Mouse (Mus musculus) layer of hippocampus, postnatal 14 days (tissue): ENCODE data around the gene Sdhc. TPM values are rescaled to one million over a fixed set of nuclear protein-coding genes. Genes with fewer than 3 reads are reported as not detected.

Experiments
- DNase-seq, 2 experiments: peaks; one replicate each; pipeline ENCODE4 v3.0.0; 2021 to 2022; ENCODE audit warnings: low spot score in 2 of 2, mixed read lengths in 1 of 2
- long read RNA-seq, 2 experiments: library from polyadenylated mRNA; stranded (forward); transcript quantifications; one replicate each; pipeline ENCODE4 v2.0.0; 2021
- total RNA-seq, 2 experiments: library from RNA; stranded (reverse); gene quantifications; 2 replicates each; pipeline ENCODE4 v1.2.3; 2021

Gene Sdhc
- total RNA-seq, result 100 to 1,000 TPM; 196 to 214 TPM
- long read RNA-seq, experiment 1, transcript Sdhc-202 (6 exons, 3,171 nt), result major isoform, 19 of 24 reads
- long read RNA-seq, experiment 1, partial matches to known transcripts, result 4 of 24 reads
- long read RNA-seq, experiment 1, other reads (novel, unspliced or antisense), result 1 of 24 reads
- long read RNA-seq, experiment 2, transcript Sdhc-202 (6 exons, 3,171 nt), result major isoform, 37 of 50 reads
- long read RNA-seq, experiment 2, partial matches to known transcripts, result 8 of 50 reads
- long read RNA-seq, experiment 2, other reads (novel, unspliced or antisense), result 5 of 50 reads

DNA sequence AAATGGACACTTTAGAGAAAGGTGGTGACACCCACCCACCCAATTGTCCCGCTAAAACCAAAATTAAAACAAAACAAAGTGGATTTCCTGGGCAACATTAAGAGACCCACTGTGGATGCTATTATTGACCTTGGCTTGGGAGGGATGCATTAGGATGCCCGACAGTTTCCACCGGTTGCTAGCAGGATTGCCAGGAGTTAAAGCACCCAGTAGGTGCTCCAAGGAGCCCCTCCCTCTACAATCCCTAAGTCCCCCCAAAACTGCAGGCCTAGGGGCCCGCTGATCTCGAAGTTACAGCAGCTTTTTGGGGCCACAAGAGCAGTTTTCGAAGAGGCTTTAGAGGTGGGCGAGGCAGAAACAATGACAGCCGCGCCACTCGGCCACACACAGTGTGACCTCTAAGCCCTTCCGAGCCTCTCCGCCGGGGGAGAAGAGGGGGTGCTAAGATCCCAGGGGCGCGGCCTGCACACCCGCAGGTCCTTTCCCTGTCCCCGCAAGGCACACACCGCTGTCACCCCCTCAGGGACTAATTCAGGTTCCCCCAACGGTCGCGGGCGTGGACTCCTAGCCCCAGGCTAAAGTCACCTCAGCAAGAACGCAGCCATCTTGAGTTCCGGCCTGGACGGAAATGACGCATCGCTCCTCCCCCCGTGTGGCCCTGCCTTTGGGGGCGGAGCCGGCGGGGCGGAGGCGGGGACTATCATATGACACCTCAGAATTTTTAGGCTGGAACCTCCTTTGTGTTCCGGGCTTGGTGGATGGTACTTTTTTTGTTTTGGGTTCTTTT, at the start of gene Sdhc, which contains the start of gene Mpz:
Gene Sdhc (minus strand): TSS at position 630 of the 787 bp plus-strand sequence.
Gene Mpz (plus strand): TSS at position 738 of the 787 bp plus-strand sequence.
- peak; percentile 91 to 96 for DNase-seq

DNA sequence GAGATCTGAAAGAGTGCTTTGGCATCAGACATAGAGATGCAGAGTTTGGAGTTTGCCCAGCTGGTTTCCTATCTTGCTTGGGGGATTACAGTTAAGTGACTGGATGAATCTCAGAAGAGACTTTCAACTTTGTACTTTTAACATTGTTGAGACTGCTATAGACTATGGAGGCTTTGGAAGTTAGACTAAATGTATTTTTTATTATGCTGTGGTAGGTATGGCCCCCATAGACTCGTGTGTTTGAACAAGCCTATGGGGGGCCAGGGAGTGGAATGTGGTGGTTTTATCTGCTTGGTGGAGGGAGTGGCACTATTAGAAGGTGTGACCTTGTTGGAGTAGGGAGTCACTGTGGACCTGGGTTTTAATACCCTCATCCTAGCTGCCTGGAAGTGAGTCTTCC, 49.1 kb upstream of the Sdhc start:
- DNase-seq, result no peak

GRCm38 (mm10) chr1:171195887-171196397, 45.5 kb upstream of the Sdhc start, which contains the start of gene Pcp4l1:
Pcp4l1 (minus strand) TSS chr1:171196268.
- DNase-seq, result peak in 1 of 2 experiments; percentile 43

GRCm38 (mm10) chr1:171195046-171195822, 44.8 kb upstream of the Sdhc start:
- no peak for DNase-seq

DNA sequence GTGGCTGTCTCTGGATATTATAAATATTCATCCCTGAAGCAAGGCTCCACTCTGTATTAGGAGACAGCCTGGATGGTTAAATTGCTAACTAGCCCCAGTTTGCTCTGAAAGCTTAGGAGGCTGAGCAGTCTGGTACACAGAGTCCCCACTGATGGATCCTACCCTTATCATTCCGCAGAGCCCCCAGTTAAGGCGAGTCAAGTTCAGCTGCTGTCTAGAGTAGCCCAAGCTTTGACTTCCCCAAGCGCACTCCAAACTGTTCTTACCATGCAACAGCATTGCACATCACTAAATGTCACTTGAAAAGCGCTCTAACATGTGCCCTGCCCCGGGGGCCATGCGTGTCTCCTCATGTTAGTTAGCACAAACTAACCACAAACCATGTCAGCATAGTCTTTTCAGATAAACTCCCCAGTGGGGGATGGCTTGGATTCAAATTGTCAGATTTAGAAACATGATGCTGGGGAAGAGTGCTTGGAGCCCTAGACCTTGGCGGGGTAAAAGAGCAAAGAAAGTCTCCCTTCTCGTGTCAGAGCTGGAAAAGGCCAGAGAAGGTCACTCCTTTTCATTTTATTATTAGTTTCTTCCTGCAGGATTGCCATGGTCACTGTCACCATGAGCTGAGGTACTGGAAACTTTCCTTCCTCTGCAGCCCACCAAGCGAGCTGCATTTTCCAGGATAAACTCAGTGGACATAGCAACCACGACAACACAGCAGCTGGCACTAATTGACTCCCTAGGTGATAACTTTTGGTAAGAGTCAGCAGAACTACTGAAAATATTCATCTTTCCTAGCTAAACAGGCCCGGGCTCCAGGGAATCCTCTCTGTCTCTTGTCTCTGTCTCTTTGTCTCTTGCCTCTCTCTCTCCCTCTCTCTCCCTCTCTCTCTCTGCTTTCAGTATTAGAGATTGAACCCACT, 43.8 kb upstream of the Sdhc start:
- DNase-seq, result no peak

DNA sequence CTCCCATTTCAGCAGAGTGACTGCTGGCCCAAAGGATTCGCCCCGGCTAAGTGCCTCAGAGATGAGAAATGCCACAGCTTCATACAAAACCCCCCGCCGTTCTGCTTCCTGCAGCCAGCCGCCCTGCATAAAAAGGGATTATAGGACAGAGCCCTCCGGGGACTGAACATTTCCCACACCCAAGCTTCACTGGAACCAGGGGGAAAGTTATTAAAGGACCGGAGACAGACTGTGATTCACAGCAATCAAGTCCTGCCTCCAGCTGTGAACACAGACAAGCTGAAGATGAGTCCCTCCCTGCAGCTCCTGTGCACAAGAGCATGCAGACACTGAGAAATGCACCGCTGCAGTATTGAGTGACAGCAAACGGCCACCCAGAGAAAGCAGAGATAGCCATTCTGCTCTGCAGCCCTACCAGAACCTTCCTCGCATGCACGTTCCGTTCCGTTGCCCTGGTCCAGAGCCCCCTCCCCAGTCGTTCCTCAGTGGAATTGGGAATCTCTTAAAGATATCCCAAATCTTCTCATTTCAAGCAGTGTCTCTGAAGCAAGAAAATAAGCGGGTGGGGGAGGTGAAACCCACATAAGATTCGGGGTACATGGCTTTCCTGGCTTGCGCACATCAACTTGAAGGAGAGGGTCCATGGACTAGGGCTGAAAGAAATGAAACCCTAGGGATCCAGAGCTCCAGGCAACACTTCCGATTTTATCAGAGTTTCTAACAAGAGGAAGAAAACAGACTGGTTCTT, 42.9 kb upstream of the Sdhc start:
- DNase-seq, result no peak

DNA sequence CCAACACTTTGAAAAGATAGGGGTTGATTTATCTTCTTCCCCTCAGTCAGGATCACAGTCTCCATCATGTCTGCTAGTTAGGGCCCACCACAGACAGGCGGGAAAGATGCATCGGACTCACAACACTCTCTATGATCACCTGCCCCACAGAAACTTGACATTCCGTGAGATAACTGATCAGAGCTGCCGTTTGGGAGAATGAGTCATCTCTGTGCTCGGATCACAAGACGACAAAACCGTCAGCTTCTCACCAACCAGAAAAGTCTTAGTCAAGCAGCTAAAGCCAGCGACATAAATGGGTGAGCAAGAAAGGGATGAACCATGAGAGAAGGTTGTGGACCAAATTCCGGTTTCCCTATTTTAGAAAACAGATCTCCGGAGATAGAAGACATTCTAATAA, 41.9 kb upstream of the Sdhc start:
- no peak for DNase-seq

DNA sequence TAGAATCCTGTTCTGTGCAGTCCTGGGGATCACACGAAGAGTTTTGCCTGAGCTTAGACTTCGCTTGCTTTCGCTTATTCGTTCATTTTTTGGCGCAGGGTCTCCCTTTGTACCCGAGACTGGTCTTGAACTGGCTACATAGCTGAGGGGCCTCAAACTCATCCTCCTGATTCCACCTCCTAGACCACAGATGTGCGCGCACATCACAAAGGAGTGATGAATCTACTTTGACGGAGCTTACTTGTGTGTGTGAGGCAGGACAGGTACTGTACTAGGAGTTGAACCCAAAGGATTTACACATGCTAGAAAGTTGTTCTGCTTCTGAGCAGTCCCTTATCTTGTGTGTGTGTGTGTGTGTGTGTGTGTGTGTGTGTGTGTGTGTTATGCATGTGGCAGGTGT, 40.4 kb upstream of the Sdhc start:
- DNase-seq, result no peak

DNA sequence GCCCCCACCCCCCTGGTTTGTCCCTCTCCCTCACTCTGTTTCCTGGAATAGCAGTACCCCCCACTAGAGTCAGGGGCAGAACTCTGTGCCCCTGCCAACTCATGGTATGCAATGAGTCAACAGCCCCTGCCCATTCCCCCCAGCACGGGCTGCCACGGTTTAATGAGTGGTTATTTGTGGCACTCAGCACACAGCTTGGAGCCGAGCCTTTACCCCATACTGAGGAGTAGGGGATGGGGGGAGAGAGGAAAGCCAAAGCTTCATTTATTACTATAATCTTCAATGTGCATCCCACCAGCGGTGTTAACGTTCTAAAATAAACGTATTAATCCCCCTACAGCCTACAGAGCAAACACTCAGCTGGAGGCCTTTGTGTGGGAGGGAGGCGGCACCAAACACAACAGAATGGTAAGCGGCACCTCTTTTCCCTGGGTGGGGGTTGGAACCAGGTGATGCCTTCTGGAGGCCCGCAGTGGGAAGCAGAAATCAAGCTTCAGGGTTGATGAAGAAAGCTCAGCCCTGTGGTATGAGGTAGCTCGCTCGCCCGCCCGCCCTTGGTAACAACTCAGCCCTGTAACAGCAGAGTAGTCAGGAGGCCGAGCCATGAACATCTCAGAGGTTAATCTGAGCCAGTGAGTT, 39.2 kb upstream of the Sdhc start:
- DNase-seq, result no peak

- DNase-seq, result no peak
These were observed 38.6 kb upstream of the Sdhc start for GRCm38 (mm10) chr1:171189046-171189445.

DNA sequence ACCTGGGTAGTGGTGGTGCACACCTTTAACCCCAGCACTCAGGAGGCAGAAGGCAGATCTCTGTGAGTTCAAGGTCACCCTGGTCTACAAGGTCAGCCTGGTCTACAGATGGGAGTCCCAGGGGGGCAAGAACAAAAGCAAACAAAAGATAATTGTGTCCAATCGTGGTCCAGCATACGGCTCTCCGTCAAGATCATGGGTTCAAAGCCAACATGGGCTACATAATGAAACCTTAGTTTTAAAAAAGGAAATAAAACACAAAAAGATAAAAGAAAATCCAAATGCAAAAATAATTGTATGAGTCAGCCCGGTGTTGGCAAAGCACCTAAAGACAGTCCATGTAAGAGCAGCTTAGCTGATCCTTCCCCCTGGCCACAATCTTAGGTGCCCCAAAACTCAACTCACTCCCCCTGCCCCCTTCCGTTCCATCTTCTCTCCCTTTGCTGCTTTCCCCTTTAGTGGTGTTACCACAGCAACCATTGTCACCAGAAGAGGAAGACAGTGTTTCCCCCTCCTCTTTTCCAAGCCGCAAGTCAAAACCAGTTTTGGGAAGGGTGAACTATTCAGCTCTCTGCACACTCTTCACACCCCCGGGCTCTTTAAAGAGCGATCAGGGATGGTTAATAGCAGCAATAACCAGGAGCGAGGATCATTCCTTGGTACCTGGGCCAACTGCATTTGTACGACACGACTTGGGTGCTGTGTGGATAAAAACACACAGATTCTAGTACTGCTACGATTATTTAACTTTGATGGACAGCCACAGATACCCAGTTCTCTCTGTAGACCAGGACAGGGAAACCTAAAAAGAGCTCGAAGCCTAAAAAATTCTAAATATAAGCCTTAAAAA, 37.7 kb upstream of the Sdhc start:
- DNase-seq, result no peak

GRCm38 (mm10) chr1:171185655-171186054, 35.3 kb upstream of the Sdhc start:
- DNase-seq, result no peak

DNA sequence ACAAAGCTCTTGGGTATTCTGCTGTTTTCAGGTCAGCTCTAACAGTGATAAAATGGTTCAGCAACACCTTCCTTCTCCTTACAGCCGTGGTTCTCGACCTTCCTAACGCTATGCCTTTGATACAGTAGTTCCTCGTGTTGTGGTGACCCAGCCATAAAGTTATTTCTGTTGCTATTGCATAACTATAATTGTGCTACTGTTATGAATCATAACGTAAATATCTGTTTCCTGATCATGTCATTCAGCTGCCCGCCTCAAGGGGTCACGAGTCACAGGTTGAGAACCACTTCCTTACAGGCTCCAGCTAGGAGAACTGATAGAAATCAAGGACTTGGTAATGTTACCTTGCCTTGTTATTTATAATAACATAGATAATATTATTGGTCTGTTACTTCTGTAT, 33.9 kb upstream of the Sdhc start:
- DNase-seq, result no peak

GRCm38 (mm10) chr1:171183620-171184019, 33.2 kb upstream of the Sdhc start:
- no peak for DNase-seq

DNA sequence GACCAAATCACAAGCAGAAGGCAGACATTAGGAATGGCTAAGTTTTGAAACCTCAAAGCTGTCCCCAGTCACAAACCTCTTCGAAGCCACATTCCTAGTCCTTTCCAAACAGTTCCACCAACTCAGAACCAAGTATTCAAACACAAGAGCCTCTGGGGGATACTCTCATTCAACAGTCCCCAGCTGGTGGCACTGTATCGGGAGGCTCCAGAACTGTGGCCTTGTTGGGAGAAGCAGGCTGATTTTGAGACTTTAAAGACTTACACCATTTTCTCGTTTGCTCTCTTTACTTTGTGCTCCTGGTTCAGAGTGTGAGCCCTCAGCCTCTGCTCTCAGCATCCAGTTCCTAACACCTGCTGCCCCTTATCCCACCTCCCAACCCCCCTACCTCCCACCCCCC, 32.6 kb upstream of the Sdhc start:
- DNase-seq, result no peak

DNA sequence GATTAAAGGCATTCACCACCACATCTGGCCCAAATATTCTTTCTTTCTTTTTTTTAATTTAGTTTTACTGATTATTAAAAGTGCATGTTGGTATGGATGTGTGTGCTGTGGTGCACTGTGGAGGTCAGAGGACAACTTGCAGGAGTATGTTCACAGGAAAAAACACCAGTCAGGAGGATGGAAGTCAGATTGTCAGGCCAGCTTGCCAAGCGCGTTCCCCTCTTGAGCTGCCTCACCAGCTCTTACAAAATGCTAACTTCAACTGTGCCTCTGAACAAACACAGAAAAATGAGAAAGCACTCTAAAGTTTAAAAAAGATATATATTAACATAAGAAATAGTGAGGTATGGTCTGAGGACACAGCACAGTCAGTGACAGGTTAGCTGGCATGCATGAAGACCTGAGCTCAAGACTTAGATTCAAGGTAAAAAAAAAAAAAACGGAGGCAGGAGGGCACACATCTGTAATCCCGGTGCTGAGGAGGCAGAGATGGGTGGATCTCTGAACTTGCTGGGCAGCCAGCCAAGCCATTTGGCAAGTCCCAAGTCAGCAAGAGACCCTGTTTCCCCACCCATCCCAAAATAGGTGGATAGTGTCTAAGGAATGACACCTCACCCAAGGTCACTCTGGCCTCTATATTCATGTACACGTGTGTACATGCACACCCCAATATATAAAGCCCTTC, 29.2 kb upstream of the Sdhc start:
- DNase-seq, result no peak

- DNase-seq, result no peak
These were observed 22.4 kb upstream of the Sdhc start for GRCm38 (mm10) chr1:171172779-171173178.

GRCm38 (mm10) chr1:171171138-171171537, 20.7 kb upstream of the Sdhc start:
- no peak for DNase-seq
